Mouse (Mus musculus): Measurements from ENCODE around the gene Col27a1. TPM values are rescaled to one million over a fixed set of nuclear protein-coding genes. Genes with fewer than 3 reads are reported as not detected.

Gene Col27a1
- total RNA-seq, 2 experiments from 2014 or later, result 3.1 to 3.9 TPM

DNA sequence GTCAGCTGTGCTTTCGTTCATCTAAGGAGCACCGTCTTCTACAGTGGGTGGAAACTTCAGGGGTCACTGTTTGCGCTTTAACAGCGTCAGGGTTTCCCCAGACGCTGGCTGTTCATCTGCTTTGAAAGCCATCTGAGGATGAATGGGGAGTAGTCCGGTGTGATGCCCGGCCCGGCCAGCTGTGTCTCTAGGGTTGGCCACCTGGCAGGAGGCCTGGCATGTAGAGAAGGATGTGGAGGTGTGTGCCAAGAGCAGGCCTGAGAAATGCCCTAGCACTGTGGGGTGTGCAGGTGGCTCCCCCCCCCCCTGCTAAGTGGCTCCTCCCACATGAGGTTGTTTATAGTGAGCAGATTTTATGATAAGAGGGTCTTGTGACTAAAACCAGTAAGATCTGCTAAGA, 8.4 kb downstream of the Col27a1 start:
- DNase-seq (ENCODE audit: low spot score in 2 of 2), result no peak

DNA sequence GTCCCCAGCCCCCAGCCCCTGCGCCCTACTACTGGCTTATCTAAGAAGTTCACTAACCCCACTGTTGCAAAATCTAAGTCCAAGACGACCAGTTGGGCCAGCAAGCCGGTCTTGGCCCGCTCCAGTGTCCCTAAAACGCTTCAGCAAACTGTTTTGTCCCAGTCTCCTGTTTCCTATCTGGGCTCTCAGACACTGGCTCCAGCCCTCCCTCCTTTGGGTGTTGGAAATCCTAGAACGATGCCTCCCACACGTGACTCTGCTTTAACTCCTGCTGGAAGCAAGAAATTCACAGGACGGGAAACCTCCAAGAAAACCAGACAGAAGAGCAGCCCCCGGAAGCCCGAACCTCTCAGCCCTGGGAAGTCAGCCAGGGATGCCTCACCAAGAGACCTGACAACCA, 11.6 kb downstream of the Col27a1 start:
- DNase-seq (ENCODE audit: low spot score in 2 of 2), result no peak

GRCm38 (mm10) chr4:63226164-63226882, 12.5 kb downstream of the Col27a1 start:
- DNase-seq (ENCODE audit: low spot score in 2 of 2), result peak in 1 of 2 experiments; percentile 53

- DNase-seq (ENCODE audit: low spot score in 2 of 2), result no peak
Observed at GRCm38 (mm10) chr4:63226883-63227235, 13.1 kb downstream of the Col27a1 start.

- DNase-seq (ENCODE audit: low spot score in 2 of 2), result peak in 1 of 2 experiments; percentile 64
Observed at GRCm38 (mm10) chr4:63228943-63229342, 15.1 kb downstream of the Col27a1 start.

GRCm38 (mm10) chr4:63229991-63230581, 16.3 kb downstream of the Col27a1 start:
- peak in 1 of 2 experiments; percentile 36 for DNase-seq (ENCODE audit: low spot score in 2 of 2)

DNA sequence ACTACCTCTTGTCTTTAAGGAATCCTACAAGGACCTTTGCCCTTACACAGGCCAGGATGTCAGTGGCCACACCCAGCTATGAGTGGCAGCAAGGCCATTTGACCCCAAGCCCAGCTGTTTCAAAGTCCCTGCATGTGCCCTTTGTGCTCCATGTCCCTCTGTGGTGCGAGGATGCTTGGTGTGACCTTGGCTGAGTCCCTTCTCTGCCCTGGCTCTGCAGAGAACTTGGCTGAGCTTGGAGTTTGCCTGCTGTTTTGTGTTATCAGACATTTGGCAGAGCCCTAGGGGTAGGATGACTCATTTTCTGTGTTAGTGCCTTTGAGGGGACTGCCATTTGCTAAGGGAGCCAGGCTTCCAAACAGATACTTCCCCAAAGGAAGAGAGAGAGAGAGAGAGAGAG, 17.3 kb downstream of the Col27a1 start:
- DNase-seq (ENCODE audit: low spot score in 2 of 2), result no peak

- DNase-seq (ENCODE audit: low spot score in 2 of 2), result no peak
Observed at GRCm38 (mm10) chr4:63232542-63233020, 18.8 kb downstream of the Col27a1 start.

- no peak for DNase-seq (ENCODE audit: low spot score in 2 of 2)
Observed at GRCm38 (mm10) chr4:63233557-63234452, 20.0 kb downstream of the Col27a1 start.

DNA sequence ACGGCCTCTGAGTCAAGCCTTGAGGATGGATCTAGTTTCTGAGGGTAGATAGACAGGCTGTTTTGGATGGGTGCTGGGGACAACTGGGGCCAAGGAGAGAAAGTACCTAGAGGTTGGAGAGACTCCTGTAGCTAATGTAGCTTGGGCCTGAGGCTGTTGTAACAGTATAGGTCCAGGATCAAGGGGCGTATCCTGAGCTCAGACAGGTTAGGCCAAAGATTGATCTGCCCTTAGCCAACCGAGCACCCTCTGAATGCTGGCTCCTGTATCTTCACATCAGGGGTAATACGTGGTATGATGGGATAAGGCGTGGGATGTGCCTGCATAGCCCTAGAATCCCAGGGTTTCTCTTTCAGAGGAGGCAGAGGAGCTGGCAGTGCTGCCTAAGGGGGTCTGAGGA, 21.0 kb downstream of the Col27a1 start:
- DNase-seq (ENCODE audit: low spot score in 2 of 2), result no peak

- no peak for DNase-seq (ENCODE audit: low spot score in 2 of 2)
Observed at GRCm38 (mm10) chr4:63236235-63236634, 22.4 kb downstream of the Col27a1 start.

DNA sequence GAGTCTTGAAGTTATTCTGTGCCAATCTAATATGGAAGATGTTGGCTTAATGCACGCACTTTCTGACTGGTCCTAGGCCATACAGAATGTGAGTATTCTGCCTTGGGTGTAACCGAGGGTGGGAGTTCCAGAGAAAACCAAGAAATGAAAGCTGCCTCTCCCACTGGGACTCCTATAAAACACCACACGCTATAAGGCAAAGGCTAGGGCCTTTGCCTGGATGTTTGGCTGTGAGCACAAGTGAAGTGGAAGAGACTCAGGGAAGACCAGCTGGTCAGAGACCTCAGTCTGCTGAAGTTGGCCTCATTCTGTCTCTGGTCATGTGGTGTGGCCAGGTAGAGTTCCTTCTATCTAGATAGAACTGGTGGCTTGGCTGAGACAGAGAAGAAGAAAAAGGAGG, 23.4 kb downstream of the Col27a1 start:
- DNase-seq (ENCODE audit: low spot score in 2 of 2), result no peak

DNA sequence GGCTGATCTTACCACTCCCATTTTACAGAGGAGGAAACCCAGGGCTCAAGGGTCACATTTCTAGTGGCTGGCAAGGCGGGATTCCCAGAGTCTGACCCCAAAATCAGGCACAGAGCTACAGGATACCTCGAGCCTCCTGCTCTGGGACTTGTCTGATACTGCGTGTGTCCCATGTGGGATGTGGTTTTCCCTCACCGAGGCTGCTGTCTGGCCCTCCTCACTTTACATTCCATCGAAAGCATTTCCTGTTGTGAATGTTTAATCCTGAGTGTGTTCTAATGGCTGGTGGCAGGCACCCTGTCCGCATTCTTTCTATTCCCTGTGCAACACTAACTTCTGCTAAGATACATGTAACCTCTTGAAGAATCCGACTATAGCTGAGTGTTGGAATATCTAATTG, 24.3 kb downstream of the Col27a1 start:
- no peak for DNase-seq (ENCODE audit: low spot score in 2 of 2)

DNA sequence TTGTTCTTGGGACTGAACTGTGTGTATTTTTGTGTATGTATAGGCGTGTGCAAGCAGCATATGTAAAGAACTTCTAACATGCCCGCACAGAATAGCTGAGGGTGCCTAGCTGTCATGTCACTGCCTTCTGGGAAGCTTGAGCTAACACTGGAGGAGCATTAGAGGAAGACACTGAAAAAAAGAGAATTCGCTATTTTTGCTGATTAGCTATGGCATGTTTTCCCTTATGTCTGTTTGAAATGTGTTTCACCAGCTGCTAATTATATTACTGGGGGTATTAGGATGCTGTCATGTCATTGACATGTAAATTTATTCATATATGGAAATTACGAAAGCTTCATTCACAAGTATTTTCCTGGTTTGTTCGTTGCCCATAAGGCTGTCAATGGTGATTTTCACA, 24.9 kb downstream of the Col27a1 start:
- no peak for DNase-seq (ENCODE audit: low spot score in 2 of 2)

- DNase-seq (ENCODE audit: low spot score in 2 of 2), result no peak
Observed at GRCm38 (mm10) chr4:63241031-63241430, 27.2 kb downstream of the Col27a1 start.

DNA sequence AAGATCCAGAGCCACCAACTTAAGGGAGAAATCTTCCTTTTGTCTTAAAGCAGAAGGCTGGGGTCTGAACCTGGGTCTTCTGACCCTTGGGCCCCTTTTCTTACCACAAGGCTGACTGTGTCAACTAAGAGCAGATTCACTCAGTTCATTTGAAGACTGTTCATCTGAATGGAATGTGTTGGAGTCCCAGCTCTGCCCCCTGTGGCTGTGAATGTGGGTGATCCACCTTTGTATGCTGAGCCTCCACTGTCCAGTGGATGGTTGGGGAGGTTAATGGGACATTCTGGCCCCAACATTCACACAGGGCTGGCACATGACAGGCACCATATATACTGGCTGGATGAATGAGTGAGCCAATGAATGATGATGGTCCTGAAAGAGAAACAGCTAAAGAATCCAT, 34.2 kb downstream of the Col27a1 start:
- DNase-seq (ENCODE audit: low spot score in 2 of 2), result no peak

- no peak for DNase-seq (ENCODE audit: low spot score in 2 of 2)
Observed at GRCm38 (mm10) chr4:63248951-63249350, 35.1 kb downstream of the Col27a1 start.

- DNase-seq (ENCODE audit: low spot score in 2 of 2), result no peak
Observed at GRCm38 (mm10) chr4:63251760-63252159, 38.0 kb downstream of the Col27a1 start.

DNA sequence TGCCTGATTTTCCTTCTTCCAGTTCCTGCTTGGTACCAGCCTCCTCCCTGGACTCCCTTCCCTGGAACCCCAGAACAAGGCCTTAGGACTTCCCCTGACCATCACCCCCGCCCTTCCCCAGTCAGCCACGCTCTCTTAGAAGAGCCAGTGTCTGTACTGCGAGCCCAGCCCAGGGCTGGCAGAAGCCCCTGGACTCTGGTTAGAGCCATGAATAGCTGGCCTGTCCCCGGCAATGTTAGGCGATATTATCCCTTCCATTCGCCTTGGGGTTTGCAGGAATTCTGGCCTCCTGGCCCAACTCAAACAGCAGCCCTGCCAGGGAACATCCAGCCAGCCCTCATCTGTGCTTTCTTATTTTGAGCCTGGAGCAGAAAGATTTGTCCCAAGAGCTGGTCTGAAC, 39.9 kb downstream of the Col27a1 start:
- peak; percentile 47 to 58 for DNase-seq (ENCODE audit: low spot score in 2 of 2)

DNA sequence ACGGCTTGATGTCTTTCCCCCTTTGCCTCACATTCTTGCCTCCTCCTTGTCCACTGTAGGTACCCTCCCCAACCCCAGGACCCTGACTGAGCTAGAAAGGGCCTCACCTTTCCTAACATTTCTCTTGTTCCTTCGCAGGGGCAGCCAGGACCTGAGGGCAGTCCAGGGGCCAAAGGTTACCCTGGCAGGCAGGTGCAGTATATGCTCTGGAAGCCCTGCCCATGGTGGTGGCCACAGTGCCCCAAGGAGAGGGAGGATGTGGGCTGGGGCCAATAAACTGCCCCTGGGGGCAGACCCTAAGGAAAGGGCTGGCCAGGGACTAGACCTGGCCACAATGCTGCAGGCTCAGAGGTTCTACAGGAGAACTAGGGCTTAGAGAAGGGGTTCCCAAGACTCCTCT, 40.3 kb downstream of the Col27a1 start:
- DNase-seq (ENCODE audit: low spot score in 2 of 2), result no peak

GRCm38 (mm10) chr4:63256371-63256770, 42.6 kb downstream of the Col27a1 start:
- no peak for DNase-seq (ENCODE audit: low spot score in 2 of 2)

- no peak for DNase-seq (ENCODE audit: low spot score in 2 of 2)
Observed at GRCm38 (mm10) chr4:63257346-63257745, 43.5 kb downstream of the Col27a1 start.

Data from layer of hippocampus, postnatal 10 days (tissue).